Mouse (Mus musculus) right cerebral cortex, postnatal 36 days (tissue): ENCODE results near the gene Kcna6.

Experiments
- DNase-seq, 2 experiments: peaks; one replicate each; pipeline ENCODE4 v3.0.0; 2022; ENCODE audit warnings: low spot score in 2 of 2, mixed read lengths in 1 of 2

The Kcna6 gene

DNA sequence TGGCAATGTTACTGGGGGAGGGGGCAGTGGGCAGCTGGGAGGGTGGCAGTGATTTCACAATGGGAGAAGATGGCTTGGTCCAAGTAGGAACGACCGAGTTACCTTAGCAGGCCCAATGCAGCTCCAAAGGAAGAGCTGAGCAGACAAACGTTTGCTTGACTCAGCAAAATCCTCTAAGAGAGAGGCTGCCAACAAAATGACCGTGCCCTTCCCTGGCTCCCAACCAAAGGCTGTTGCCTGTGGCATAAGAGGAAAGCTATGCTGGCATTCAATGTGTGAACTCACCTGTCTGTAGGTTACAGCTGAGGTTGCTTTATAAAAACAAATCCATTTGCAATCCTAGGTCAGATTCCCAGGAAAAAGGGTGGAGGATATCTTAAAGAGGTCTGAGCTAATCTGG lies 3.5 kb downstream of the Kcna6 start:
- DNase-seq, result no peak

- no peak for DNase-seq
These were observed 4.7 kb downstream of the Kcna6 start for GRCm38 (mm10) chr6:126735806-126736205.

DNA sequence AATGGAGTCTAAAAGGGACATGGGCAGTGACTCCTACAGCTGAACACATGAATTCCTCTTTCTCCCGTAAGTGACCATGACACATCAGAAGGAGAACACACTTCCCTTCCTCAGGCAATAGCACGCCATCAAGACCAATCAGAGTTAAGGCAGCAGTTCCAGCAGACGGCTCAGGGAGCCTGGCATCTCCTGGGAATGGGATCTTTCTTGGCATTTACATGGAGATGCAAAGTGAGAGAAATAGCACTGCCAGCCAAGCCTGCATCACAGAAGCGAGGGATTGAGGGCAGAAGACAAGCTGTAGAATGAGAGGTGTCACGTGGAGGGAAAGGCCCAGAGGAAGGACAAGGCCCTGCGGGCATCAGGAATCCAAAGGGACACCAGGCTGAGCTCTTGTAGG lies 7.8 kb downstream of the Kcna6 start:
- DNase-seq, result no peak

- DNase-seq, result no peak
These were observed 11.7 kb downstream of the Kcna6 start for GRCm38 (mm10) chr6:126728803-126729202.

GRCm38 (mm10) chr6:126718423-126719087 lies 21.9 kb downstream of the Kcna6 start:
- no peak for DNase-seq

GRCm38 (mm10) chr6:126712531-126712930 lies 27.9 kb downstream of the Kcna6 start:
- no peak for DNase-seq

GRCm38 (mm10) chr6:126705936-126706335 lies 34.5 kb downstream of the Kcna6 start:
- DNase-seq, result peak; percentile 76 to 80

DNA sequence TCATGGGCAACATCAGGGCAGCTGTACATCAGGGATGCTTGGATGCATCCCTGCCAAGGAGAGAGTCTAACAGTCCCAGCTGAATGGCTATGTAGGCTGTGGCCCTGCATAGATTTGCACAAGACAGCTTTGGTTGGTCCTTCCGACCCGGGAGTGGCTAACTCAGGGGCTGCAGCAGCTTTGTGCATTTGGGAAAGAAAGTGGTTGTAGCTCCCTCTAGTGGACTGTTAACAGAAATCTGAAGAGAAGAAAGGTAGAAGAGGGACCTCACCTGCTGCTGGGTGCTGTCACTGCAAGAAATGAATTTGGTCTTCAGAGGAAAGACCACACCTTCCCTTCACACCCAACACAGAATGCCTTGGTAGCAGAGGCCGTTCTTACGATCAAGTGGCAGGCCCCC lies 36.0 kb downstream of the Kcna6 start:
- no peak for DNase-seq

GRCm38 (mm10) chr6:126702116-126702515 lies 38.4 kb downstream of the Kcna6 start:
- peak; percentile 90 for DNase-seq

DNA sequence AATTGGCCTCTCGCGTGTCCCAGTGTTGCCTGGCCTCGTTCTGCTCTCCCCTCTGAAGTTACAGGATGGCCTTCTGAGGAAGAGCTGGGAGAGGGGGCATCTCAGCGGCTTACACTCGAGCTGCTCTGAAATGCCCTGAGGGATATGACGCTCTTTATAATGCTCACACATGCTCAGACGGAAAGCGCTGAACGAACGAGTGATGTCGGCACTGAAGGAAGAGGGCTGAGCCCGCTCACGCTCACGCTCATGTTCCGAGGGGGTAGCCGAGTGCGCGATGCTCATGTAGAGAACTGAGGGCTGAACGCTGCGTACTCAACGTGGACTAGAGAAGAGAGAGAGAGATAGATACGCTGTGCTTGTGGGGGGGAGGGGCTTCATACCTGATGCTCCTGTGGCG lies 39.3 kb downstream of the Kcna6 start:
- DNase-seq, result no peak

GRCm38 (mm10) chr6:126699995-126700394 lies 40.5 kb downstream of the Kcna6 start:
- no peak for DNase-seq

- no peak for DNase-seq
These were observed 53.4 kb downstream of the Kcna6 start for GRCm38 (mm10) chr6:126687120-126687519.

DNA sequence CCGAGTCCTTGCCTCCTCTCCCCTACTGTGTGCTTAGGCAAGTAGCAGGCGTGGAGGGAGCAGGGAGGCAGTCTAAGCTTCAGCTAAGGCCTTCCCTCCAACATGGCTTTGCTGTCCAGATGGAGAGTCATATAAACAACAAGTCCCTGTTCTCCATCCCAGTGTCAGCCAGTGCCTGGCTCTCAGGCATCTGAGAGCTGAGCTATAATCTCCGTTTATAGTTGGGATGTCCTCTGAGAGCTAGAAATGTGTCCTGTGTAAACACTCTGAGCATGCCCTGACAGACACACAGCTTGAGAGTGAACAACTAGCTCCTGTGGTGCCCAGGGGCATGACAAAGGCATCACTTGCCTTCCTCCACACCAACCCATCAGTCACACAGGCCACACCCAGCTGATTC lies 55.3 kb downstream of the Kcna6 start:
- no peak for DNase-seq

GRCm38 (mm10) chr6:126678961-126679360 lies 61.5 kb downstream of the Kcna6 start:
- DNase-seq, result no peak

DNA sequence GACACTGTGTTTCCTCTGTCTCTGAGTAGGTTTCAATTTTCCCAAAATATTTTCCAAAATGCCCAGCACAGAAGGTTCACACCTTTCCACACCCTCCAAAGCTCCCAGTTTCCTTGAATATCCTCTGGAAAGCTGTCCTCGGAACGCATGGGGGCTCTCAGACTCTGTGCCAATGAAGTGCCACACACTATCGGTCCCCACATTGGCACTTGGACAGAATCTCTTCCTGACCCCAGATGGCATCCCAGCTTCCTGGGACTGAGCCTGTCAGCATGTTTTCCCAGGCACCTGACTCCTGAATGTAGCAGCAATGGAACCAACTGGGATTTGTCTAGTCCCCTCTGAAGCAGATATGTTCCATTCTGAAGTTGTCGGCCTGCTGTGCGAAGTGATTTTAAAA lies 73.5 kb downstream of the Kcna6 start:
- DNase-seq, result no peak

- peak in 1 of 2 experiments; percentile 8 for DNase-seq
These were observed 74.4 kb downstream of the Kcna6 start for GRCm38 (mm10) chr6:126666091-126666490.

DNA sequence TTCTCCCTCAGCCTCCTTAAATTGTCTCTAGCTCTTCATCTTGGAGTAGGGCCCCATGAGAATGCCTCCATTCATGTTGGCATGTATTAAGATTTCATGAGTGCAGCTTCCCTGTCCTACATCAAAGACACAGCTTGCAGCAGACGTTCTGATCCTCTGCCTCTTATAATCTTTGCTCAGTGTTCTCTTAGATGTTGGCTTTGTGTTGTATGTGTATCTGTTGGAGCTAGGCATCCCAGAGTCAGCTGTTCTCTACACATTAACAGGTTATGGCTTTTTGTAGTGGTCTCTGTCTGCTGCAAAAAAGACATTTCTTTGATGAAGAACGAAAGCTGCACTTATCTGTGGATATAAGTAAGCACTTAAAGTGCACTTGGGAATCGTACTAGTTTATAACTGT lies 75.9 kb downstream of the Kcna6 start:
- DNase-seq, result no peak
